Mouse (Mus musculus) left cerebral cortex, adult 2 months (tissue): ENCODE measurements around the gene D430041D05Rik. TPM values are rescaled to one million over a fixed set of nuclear protein-coding genes. Genes with fewer than 3 reads are reported as not detected.
A peak's percentile ranks its signal among the peaks of the same experiment; 100 is the strongest.

Experiments
- DNase-seq, 2 experiments: peaks; one replicate each; pipeline ENCODE4 v3.0.0; 2021 to 2022; ENCODE audit warnings: low spot score in 2 of 2, mixed read lengths in 1 of 2; ENCODE audit errors: extremely low spot score in 1 of 2
- H3K27ac ChIP-seq: fragments of 200-600 bp; 2 replicates; pipeline ENCODE4 v1.8.1; 2022
- H3K4me3 ChIP-seq: fragments of 200-600 bp; 2 replicates; pipeline ENCODE4 v1.8.1; 2022
- CTCF ChIP-seq: fragments of 200-600 bp; IDR thresholded peaks from 2 replicates; pipeline ENCODE4 v1.8.1; 2022; ENCODE audit warnings: antibody characterized with exemption, mild to moderate bottlenecking, moderate library complexity
- intact Hi-C: fragments of 180-260 bp; cut with DNase I; formaldehyde crosslinking; loops from one replicate; pipeline ENCODE4 v1.15.1; 2025
- total RNA-seq, 2 experiments: library from RNA; stranded (reverse); gene quantifications; 2 replicates each; pipeline ENCODE4 v1.2.3; 2021

Gene D430041D05Rik
- total RNA-seq, 2 experiments from 2014 or later, result 121 to 123 TPM

DNA sequence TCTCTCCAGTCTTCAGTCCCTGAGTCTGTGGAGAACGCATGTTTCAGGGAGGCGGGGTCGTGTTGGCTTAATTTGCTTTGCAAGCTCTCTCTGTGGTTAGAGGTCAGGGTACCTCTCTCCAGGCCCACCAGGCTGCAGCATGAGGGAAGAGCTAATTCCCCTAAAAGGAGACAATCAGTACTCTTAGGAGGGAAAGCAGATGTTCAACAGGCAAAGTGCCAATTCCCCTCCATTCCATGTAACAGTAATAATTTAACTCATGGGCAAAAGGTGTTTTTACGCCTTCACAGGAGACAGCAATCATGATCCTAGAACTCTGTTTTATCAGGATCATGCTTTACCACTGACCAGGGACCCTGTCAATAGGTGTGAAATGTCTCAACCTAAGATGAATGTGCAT lies 103.7 kb downstream of the D430041D05Rik start:
- intact Hi-C loops, result no loop called here
- no peak for DNase-seq
- no peak overlapping the region for H3K4me3 ChIP-seq
- TF ChIP-seq CTCF, result no peak
- H3K27ac ChIP-seq, result no peak overlapping the region

DNA sequence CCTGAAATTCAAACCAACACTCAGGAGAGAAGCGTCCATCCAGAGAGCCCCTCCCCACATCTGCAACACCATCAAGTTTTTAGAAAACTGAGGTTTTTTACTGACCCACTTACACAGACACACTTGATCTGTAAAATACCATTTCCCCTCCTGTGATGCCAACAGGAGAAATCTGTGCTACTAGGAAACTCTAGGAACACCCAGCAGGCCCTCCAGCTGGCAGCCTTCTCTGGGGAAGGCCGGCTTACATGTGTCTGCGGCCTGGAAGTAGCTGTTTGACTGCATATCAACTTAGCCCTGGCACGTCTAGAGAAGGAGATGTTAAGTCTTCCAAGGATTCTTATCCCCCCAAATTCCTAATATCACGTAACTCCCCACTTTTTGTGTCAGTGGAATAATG lies 105.1 kb downstream of the D430041D05Rik start:
- Histone ChIP-seq H3K27ac (no peak overlapping the region), H3K4me3 (no peak overlapping the region)
- intact Hi-C loops, result no loop called here
- no peak for TF ChIP-seq CTCF
- DNase-seq, result no peak

DNA sequence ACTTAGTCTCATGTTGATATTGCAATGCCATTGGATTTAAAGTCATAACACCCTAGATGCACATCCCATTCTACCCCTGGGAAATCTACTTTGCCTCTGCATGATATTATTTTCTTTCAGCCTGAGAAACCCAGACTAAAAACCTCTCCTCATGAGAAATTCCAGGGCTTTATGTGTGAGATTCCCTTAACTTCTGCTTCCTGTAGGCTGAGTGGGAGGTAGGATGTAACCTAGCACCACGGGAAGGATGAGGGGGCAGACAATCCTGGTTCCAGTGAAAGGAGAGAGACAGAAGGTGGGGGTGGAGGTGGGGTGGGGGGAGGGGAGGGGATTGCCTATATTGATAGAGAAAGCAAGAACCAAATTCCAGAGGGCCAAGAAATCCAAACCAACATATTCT lies 110.9 kb downstream of the D430041D05Rik start:
- Histone ChIP-seq H3K27ac (peak overlapping the region; percentile 63; the same call in 1 of the 2 replicates), H3K4me3 (no peak overlapping the region)
- DNase-seq, result no peak
- intact Hi-C loops, result no loop called here
- no peak for TF ChIP-seq CTCF

DNA sequence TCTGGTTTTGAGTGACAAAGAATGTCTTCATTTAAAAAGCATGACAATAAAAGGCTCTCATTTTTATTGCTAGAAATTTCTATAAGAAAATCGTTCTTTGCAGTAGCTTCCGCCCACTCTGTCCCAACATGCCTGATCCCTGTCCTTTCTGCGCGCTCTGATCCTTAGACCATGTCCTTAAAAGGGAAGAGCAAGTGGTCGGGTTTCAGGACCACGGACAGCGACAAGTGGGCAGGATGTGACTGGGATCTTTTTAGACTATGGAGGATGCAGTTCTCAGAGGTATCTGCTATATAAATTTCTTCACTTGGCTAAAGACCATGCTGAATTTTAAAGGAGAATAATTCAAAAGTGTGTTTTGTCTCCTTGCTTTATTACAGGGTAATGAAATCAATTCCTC lies 111.7 kb downstream of the D430041D05Rik start:
- intact Hi-C loops, result no loop called here
- Histone ChIP-seq H3K4me3 (no peak overlapping the region), H3K27ac (peak overlapping the region; percentile 76)
- no peak for TF ChIP-seq CTCF
- no peak for DNase-seq

DNA sequence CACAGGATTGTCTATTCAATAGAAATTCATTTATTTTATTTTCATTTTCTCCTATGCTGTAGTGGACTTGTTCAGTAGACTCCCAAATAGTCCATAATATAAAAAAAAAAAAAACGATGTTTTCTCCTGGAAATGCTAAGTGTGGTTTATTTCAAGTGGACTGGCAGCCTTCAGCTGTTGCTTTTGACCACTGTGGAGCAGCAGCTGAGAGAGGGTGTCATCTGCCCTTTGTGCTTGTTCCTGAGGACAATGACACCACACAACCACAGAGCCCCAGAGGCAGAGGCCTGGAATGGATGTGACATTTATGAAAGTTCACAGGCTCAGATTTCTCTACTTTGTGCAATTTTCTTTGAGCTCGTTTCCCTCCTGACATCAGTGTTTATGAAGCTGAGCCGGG lies 124.0 kb downstream of the D430041D05Rik start:
- Histone ChIP-seq H3K4me3 (no peak overlapping the region), H3K27ac (no peak overlapping the region)
- no peak for TF ChIP-seq CTCF
- DNase-seq, result no peak
- intact Hi-C loops, result no loop called here

DNA sequence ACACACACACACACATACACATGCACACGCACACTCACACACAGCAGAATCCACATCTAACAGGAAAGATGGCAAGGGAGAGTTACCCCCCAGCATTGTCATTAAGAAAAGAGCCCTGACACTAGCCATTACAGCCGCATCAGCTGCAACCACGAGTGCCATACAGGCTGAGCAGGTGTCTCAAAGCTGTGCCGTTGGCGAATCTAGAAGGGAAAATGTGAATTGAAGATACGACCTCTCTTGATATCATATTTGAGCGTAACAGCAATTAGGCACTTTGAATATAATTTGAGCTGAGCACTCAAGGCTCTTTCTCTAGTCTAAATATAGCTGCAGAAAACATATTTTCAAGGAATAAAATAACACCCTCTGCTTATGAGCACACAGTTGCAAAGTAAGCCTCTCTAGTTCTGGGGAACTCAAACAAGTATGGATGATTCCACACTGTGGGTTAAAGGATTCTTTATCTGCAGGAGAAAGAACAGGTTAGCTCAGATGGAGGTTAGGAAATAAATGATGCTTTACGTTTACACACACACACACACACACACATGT lies 127.3 kb downstream of the D430041D05Rik start:
- no peak for TF ChIP-seq CTCF
- 0 out of 2 replicates have a peak overlapping the region, but pooled peaks have one; percentile 1 for H3K27ac ChIP-seq
- intact Hi-C loops, result no loop called here

DNA sequence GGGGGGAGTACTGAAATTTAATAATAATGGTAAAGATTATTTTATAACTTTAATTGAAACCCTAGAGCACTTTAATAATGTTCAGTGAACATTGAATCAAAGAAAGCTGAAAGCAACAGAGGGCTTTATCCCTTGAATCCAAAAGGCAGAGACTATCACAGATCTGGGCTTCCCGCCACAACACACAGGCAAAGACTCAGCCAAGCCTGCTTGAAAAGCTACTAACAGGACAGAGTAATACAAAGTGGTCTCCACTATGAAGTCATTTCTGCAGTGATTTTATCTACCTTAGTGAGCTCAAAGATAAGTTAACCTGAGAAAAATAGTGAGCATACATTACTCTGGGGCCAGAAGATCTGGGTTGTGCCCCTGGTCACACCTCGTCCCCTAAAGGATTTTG lies 128.0 kb downstream of the D430041D05Rik start:
- intact Hi-C loops, result no loop called here
- TF ChIP-seq CTCF, result no peak
- Histone ChIP-seq H3K27ac (no peak overlapping the region), H3K4me3 (no peak overlapping the region)
- no peak for DNase-seq

More for the DNA sequence above, 127.3 kb downstream of the D430041D05Rik start:
- peak in 1 of 2 experiments; percentile 17 for DNase-seq
- H3K4me3 ChIP-seq, result no peak overlapping the region

DNA sequence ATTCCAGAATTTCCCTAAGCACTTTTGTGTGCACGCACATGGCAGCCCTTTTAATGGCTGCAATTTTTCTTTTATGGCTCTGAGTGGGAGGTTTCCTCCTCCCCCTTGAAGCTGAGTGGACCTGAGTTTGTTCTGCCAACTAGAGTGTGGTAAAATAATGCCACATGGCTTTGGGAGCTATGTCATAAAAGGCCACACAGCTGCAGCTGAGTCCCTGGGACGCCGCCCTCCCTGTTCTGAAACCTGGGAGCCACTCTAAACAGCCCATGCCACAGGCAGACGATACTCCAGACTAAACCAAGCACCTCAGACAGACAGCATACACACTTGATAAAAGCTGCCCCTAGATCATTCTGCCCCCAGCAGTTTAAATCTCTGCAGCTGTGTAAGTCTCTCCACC lies 143.8 kb downstream of the D430041D05Rik start:
- DNase-seq, result no peak

DNA sequence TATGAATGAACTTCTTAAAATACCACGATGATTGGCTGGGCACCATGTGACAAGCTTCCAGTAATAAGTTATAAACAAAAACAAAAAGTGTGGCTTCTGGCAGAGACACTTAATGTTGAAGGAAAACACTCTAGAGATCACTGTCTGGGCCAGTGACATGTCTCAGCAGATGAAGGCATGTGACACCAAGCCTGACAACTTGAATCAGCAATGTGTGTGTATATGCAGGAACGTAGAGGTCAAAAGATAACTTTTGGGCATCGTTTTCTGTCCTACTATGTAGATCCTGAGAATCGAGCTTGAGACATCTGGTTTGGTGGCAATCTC lies 149.1 kb downstream of the D430041D05Rik start:
- Histone ChIP-seq H3K27ac (no peak overlapping the region; the same call in 1 of the 2 replicates), H3K4me3 (no peak overlapping the region)
- DNase-seq, result no peak
- no peak for TF ChIP-seq CTCF
- intact Hi-C loops, result no loop called here

More for the DNA sequence above, 143.8 kb downstream of the D430041D05Rik start:
- intact Hi-C loops, result no loop called here
- H3K27ac ChIP-seq, result peak overlapping the region; percentile 24; the same call in 1 of the 2 replicates
- H3K4me3 ChIP-seq, result no peak overlapping the region
- no peak for TF ChIP-seq CTCF

DNA sequence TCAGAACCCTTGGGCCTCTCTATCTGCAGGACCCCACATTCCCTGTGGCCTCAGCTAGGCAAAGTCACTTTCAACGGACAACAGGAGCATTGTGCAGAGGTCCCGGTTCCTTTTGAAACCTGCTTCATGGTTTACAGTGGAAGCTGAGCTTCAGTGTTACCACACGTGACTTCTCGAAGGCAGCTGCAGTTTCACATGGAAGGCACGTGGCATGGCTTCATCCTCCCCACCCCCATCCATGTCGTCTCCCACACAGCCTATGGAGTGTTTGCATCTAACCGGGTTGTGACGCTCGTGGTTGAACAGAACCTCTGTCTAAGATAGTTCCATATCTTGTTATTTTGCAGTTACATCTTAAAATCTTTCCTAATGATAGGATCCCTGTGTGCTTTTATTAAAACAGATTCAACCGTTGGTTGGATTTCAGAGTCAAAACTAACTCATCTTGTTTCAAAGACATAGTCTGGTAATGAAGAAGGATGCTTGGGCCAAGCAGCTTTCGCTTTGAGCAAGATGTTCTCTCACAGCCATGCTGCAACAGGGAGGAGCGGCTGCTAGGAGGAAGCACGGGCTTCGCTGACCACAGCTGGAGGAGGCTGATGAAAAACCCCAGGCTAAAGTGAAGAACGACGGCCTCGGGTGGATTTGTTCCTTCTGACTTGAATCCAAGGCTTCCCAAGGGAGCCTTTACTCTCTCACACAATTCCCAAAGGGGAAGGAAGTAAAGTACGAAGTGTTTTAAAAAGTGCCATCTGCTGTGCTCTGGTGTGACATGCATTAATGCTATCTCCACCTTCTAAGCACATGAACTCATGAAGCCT lies 149.7 kb downstream of the D430041D05Rik start:
- H3K27ac ChIP-seq, result peak overlapping the region; percentile 59
- TF ChIP-seq CTCF, result no peak
- no peak for DNase-seq
- H3K4me3 ChIP-seq, result no peak overlapping the region
- intact Hi-C loops, result no loop called here

DNA sequence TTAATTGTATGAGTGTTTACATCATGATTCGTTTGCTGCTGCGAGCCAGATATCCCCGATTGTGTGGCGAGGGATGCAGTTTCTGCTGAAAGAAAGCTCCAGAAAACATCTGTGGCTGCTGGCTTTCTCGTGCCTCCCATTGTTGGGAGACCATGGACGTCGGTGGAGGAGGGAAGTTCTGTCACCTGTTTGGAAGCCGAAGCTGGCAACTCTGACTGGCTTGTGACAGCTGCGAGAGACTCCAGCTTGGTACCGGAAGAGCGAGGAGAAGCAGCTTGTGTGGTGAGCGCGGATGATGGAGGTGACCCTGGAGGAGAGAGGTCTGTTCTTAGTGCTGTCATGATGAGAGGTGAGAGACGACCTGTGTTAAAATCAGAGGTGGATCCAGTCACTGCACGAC lies 154.2 kb downstream of the D430041D05Rik start:
- intact Hi-C loops, result loop anchor here (5.0 kb wide), 1 partner anchor 151 kb away; no protein-coding TSS in a partner anchor
- no peak for DNase-seq
- TF ChIP-seq CTCF, result no peak
- Histone ChIP-seq H3K4me3 (no peak overlapping the region), H3K27ac (peak overlapping the region; percentile 57)

DNA sequence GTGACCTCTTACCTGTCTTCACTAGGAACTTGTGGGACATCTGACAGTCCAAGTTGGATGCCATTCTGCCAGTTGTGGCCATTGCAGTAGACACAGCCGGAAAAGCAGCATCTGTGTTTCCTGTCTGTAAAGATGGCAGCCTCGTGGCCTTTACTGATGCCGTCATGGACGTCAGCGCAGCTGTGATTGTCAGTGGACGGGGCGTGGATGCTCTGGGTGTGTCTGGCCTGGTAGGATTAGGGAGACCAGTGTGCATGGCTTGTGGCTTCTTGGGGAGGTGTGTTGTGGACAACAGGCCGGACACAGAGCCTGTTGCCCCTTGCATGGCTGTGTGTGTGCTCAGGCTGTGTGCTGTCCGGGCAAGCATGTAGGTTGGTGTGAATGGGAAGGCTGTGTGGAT lies 155.9 kb downstream of the D430041D05Rik start:
- no peak for TF ChIP-seq CTCF
- no peak for DNase-seq
- no peak overlapping the region for H3K4me3 ChIP-seq
- intact Hi-C loops, result loop anchor here (5.0 kb wide), 1 partner anchor 152 kb away; no protein-coding TSS in a partner anchor
- no peak overlapping the region for H3K27ac ChIP-seq

DNA sequence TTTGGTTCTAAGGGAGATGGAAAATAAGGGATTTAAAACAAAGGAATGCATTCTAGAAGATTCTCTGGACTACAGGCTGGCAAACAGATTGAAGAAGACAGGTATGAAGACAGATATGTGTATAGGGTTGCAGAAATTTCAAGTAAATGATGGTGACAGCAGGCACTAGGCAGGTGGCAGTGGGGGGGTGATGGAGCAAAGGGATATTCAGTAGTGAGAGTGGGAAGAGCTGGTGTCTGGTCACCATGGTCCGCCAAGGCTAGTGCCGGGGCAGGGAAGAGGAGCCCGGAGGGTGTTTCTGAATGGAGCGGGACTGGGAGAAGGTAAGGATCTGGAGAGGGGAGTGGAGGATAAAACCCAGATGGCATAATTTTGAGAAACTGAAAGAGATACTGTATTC lies 157.5 kb downstream of the D430041D05Rik start:
- Histone ChIP-seq H3K4me3 (no peak overlapping the region), H3K27ac (peak overlapping the region; percentile 57)
- DNase-seq, result no peak
- TF ChIP-seq CTCF, result no peak
- intact Hi-C loops, result no loop called here
